Mouse (Mus musculus) urinary bladder, postnatal 36 days (tissue): ENCODE data around the gene Rnd1.

Source experiments
- DNase-seq, 2 experiments: peaks; one replicate each; pipeline ENCODE4 v3.0.0; 2022; ENCODE audit warnings: low spot score in 2 of 2, mixed read lengths in 1 of 2

Gene Rnd1

GRCm38 (mm10) chr15:98680660-98681059 is 3.4 kb upstream of the Rnd1 start:
- DNase-seq = no peak

GRCm38 (mm10) chr15:98677977-98678376 is 716 bp upstream of the Rnd1 start:
- no peak for DNase-seq

DNA sequence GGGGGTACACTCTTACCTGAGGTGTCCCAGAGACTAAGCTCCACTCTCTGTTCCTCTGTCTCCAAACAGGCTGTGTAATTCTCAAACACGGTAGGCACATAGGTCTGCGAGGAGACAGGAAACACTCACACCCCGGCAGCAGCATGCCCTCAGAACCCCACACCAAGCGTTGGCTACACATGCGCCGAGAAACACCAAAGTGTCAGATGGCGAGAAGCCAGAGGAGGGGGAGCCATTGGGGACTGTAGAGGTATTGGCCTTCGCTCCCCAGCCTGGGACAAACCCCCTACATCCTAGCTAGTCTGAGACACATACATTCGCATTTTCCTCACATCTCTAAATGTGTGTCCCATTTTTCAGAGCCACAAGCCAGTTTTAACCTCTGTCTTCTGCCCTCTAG is 790 bp downstream of the Rnd1 start:
- DNase-seq = no peak

DNA sequence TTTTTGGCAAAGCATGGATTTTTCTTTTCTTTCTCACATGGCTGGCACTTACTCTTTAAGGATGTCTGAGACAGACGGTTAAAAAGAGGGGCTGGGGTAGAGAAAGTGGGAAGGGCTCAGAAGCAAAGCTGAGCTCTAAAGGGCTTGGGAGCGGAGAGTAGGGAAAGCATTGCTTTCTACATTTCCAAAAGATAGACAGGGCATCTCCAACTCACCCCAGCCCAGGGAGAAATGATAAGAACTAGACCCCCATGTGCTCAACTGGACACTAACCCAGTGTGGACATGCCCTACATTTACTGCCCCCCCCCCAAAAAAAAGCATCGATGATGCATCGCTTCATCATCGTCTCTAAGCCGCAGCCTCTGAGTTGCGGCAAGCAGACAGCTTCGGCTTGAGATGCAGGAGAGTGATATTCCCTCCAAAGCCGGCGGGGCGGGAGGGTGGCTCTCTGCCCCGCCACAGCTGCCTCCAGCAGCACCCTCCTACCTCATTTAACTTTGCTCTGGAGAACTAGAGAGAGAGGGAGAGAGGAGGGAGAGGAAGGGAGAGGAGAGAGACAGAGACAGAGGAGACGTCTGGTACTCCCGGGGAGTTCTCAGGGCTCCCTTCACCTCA is 1.5 kb downstream of the Rnd1 start:
- no peak for DNase-seq

- DNase-seq = no peak
Measured at GRCm38 (mm10) chr15:98674994-98675545, 2.2 kb downstream of the Rnd1 start.

GRCm38 (mm10) chr15:98674284-98674993 is 2.8 kb downstream of the Rnd1 start:
- no peak for DNase-seq

- DNase-seq = no peak
Measured at GRCm38 (mm10) chr15:98673732-98674131, 3.5 kb downstream of the Rnd1 start.

GRCm38 (mm10) chr15:98672592-98672991 is 4.7 kb downstream of the Rnd1 start:
- DNase-seq = no peak

GRCm38 (mm10) chr15:98664042-98664907 is 13.0 kb downstream of the Rnd1 start:
- DNase-seq = no peak

GRCm38 (mm10) chr15:98662567-98663545 is 14.4 kb downstream of the Rnd1 start, which contains the start of gene Ddx23:
Gene Ddx23 (minus strand): TSS chr15:98662894.
- peak; percentile 90 to 96 for DNase-seq

GRCm38 (mm10) chr15:98662198-98662566 is 15.1 kb downstream of the Rnd1 start:
- no peak for DNase-seq

GRCm38 (mm10) chr15:98656982-98657751 is 20.1 kb downstream of the Rnd1 start:
- DNase-seq = no peak

DNA sequence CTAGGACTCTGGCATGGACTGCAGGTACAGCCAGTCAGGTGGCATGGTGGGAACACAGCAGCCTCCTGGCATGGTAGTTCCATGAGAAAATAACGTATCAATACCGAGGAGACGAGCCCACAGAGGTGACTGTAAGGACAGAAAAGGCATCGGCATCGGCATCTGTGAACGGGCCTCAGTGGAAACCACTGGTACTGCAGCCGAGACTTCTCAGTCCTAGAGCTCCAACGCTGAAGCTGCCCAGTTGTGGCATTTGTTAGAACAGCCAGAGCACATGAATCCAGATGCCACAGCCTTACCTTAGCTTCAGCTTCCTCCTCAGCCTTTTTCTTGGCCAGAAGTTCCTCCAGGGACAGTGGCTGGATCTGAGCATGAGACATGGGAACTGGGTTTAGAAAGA is 25.1 kb downstream of the Rnd1 start:
- DNase-seq = no peak

- no peak for DNase-seq
Measured at GRCm38 (mm10) chr15:98651431-98651830, 25.8 kb downstream of the Rnd1 start.

DNA sequence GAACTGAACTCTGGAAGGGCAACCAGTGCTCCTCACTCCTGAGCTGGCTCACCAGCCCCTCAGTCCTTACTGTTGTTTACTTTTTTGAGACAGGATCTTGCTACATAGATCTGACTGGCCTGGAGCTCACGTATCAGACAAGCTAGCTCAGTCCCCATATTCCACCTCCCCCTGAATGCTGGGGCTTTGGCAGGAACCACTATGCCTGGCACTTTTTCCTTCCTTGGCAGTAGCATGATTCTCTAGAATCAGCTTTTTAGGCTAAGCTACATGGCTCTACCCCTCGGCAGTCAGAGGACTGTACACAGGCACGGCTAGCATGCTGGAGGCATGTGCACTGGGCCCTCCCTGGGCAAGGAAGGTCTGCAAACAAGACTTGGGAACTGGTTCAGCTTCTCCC is 29.2 kb downstream of the Rnd1 start:
- DNase-seq = no peak

- DNase-seq = no peak
Measured at GRCm38 (mm10) chr15:98647308-98647707, 30.0 kb downstream of the Rnd1 start.

DNA sequence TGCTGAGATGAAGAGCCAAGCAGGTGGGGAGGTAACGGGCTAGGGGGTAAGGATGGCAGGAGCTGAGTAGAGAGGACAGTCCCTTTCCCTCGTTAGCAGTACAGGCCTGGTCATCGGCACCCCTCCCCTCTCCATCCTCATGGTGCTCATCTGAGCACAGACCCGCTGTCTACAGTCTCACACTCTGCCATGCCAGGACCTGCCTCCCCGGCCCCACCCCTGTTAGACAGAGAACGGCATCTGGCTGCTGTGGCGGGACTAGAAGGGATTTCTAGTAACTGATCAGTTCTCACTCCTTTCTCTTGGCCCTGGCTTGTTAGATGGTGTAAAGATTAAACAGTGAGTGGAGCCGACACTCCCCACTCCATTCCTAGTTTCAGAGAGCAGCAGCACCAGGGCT is 30.5 kb downstream of the Rnd1 start:
- no peak for DNase-seq

DNA sequence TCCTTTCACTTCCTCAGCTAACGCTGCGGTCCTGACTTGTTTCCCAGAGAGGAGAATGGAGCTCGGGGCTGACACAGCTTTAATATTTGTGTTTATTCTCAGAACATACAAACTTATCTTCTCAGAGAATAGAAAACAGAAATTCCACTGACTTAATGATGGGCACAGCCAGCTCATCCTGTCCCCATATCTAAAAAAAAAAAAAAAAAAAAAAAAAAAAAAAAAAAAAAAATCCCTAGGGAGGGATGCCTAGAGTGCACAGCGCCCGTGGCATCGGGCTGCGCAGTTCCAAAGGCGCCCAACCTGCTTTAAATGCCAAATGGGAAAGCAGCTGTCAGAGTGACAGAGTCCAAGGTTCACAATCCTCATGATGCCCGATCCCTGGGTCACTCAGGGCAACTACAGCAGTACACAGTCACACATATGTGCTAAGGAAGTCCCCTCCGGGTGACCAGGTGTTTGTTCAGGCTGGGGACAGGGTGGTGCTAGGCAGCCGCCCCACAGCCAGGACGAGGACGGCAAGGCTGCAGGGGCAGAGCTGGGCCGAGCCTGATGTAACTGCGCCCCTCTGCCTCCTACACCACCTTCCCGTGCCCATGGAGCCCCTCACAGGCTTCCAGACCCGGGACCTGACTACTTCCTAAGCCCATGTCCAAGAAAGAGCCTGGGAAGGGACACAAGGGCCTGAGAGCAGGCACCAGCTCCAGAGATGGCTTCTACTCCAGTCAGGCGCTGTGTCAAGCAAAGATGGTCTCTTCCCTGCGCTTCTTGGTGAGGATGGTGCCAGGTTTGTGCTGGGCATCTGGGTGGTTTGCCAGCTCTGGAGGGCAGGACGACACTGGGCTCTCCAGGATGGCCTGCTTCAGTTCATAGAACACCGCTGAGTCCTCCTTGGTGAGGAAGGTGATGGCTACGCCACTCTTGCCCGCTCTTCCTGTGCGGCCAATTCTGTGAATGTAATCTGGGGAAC is 31.9 kb downstream of the Rnd1 start:
- DNase-seq = no peak

- DNase-seq = no peak
Measured at GRCm38 (mm10) chr15:98644406-98644805, 32.9 kb downstream of the Rnd1 start.
